Mouse (Mus musculus) retina, embryonic 14.5 days (tissue): ENCODE measurements around the gene 3110040M04Rik.
A peak's percentile ranks its signal among the peaks of the same experiment; 100 is the strongest.
"Not testable (repeated sequence)": the region's sequence is repeated elsewhere in the genome, so short reads cannot be mapped to it uniquely, and the experiment has no call there.

Source experiments
- DNase-seq: peaks from one replicate; pipeline ENCODE4 v3.0.0-alpha.2; 2015; ENCODE audit warnings: low spot score

3110040M04Rik gene

GRCm38 (mm10) chr1:151192075-151192474 is 11.8 kb upstream of the 3110040M04Rik start, which contains the start of gene Gm8947:
TSS of gene Gm8947 (plus strand) at chr1:151192376.
- not testable (repeated sequence) for DNase-seq

GRCm38 (mm10) chr1:151192739-151193138 is 11.2 kb upstream of the 3110040M04Rik start:
- DNase-seq, result not testable (repeated sequence)

- DNase-seq, result peak; percentile 0
Observed at GRCm38 (mm10) chr1:151195986-151196385, 7.9 kb upstream of the 3110040M04Rik start.

- not testable (repeated sequence) for DNase-seq
Observed at GRCm38 (mm10) chr1:151196690-151197089, 7.2 kb upstream of the 3110040M04Rik start.

GRCm38 (mm10) chr1:151198120-151198519 is 5.8 kb upstream of the 3110040M04Rik start, which contains the start of gene Gm47995:
TSS of gene Gm47995 (plus strand) at chr1:151198448.
- DNase-seq, result peak; percentile 1

GRCm38 (mm10) chr1:151200620-151201019 is 3.3 kb upstream of the 3110040M04Rik start:
- not testable (repeated sequence) for DNase-seq

GRCm38 (mm10) chr1:151202771-151203170 is 1.1 kb upstream of the 3110040M04Rik start:
- not testable (repeated sequence) for DNase-seq

GRCm38 (mm10) chr1:151208493-151208892 is 4.6 kb downstream of the 3110040M04Rik start:
- DNase-seq, result not testable (repeated sequence)

GRCm38 (mm10) chr1:151208944-151209343 is 5.0 kb downstream of the 3110040M04Rik start:
- not testable (repeated sequence) for DNase-seq

GRCm38 (mm10) chr1:151209824-151210355 is 6.0 kb downstream of the 3110040M04Rik start, which contains the start of gene Gm47996:
TSS of gene Gm47996 (plus strand) at chr1:151210131.
- DNase-seq, result not testable (repeated sequence)

GRCm38 (mm10) chr1:151211666-151212065 is 7.7 kb downstream of the 3110040M04Rik start:
- not testable (repeated sequence) for DNase-seq

- no peak for DNase-seq
Observed at GRCm38 (mm10) chr1:151214862-151215261, 10.9 kb downstream of the 3110040M04Rik start.

GRCm38 (mm10) chr1:151215985-151216384 is 12.1 kb downstream of the 3110040M04Rik start:
- DNase-seq, result no peak

- DNase-seq, result no peak
Observed at GRCm38 (mm10) chr1:151216417-151216816, 12.5 kb downstream of the 3110040M04Rik start.

- DNase-seq, result no peak
Observed at GRCm38 (mm10) chr1:151219045-151219444, 15.1 kb downstream of the 3110040M04Rik start.

- no peak for DNase-seq
Observed at GRCm38 (mm10) chr1:151220098-151220497, 16.2 kb downstream of the 3110040M04Rik start.

GRCm38 (mm10) chr1:151222561-151223267 is 18.8 kb downstream of the 3110040M04Rik start:
- DNase-seq, result no peak

GRCm38 (mm10) chr1:151223377-151223776 is 19.5 kb downstream of the 3110040M04Rik start:
- no peak for DNase-seq

GRCm38 (mm10) chr1:151224536-151224935 is 20.6 kb downstream of the 3110040M04Rik start:
- DNase-seq, result no peak

- no peak for DNase-seq
Observed at GRCm38 (mm10) chr1:151227506-151227905, 23.6 kb downstream of the 3110040M04Rik start.

GRCm38 (mm10) chr1:151228320-151228989 is 24.5 kb downstream of the 3110040M04Rik start:
- no peak for DNase-seq

GRCm38 (mm10) chr1:151232346-151232745 is 28.4 kb downstream of the 3110040M04Rik start:
- DNase-seq, result no peak

GRCm38 (mm10) chr1:151233756-151234155 is 29.8 kb downstream of the 3110040M04Rik start:
- no peak for DNase-seq
